Mouse (Mus musculus) heart, embryonic 10.5 days (tissue): Measurements from ENCODE around the gene Med12l. TPM values are rescaled to one million over a fixed set of nuclear protein-coding genes. Genes with fewer than 3 reads are reported as not detected.
A peak's percentile ranks its signal among the peaks of the same experiment; 100 is the strongest.

ENCODE experiments used
- DNase-seq: peaks from one replicate; pipeline ENCODE4 v3.0.0-alpha.2; 2017; ENCODE audit warnings: low spot score
- H3K27ac ChIP-seq: fragments of 300-500 bp; sonication (generic); 2 replicates; pipeline ENCODE4 v1.5.1; 2016; ENCODE audit warnings: mild to moderate bottlenecking
- H3K27me3 ChIP-seq: fragments of 300-500 bp; sonication (generic); 2 replicates; pipeline ENCODE4 v1.6.1; 2016; ENCODE audit warnings: mild to moderate bottlenecking; ENCODE audit not compliant: poor library complexity, insufficient read depth, severe bottlenecking
- H3K36me3 ChIP-seq: fragments of 300-500 bp; sonication (generic); 2 replicates; pipeline ENCODE4 v1.6.1; 2016; ENCODE audit warnings: mild to moderate bottlenecking, moderate library complexity
- H3K4me1 ChIP-seq: fragments of 300-500 bp; sonication (generic); 2 replicates; pipeline ENCODE4 v1.6.1; 2016; ENCODE audit warnings: mild to moderate bottlenecking
- H3K4me3 ChIP-seq: fragments of 300-500 bp; sonication (generic); 2 replicates; pipeline ENCODE4 v1.5.1; 2016; ENCODE audit warnings: mild to moderate bottlenecking, moderate library complexity
- H3K9me3 ChIP-seq: fragments of 300-500 bp; sonication (generic); 2 replicates; pipeline ENCODE4 v1.6.1; 2016; ENCODE audit warnings: mild to moderate bottlenecking, moderate library complexity
- WGBS: fragments of 180-500 bp; shearing (Covaris S2); methylation state at CpG from one replicate; pipeline ENCODE4 v1.1.7; 2016; 5-methylcytosine and 5-hydroxymethylcytosine counted together
- polyA plus RNA-seq: library from polyadenylated mRNA; unstranded; fragments of >200 nt; fragmentation: Nextera tagmentation; extraction: Ambion mirVana; gene quantifications from 2 replicates; pipeline ENCODE4 v1.2.1, GENCODE M21; 2016

Med12l gene
- polyA plus RNA-seq, 1 experiment from 2014 or later, result 4.3 TPM

- no peaks in the 10 kb centered on the region for H3K36me3 ChIP-seq
- 85% methylated on average over 2 of the region's 2 CpGs for WGBS
- H3K4me1 ChIP-seq, result no peaks in the 10 kb centered on the region
- no peak overlapping the region for H3K4me3 ChIP-seq
- H3K27ac ChIP-seq, result no peak overlapping the region
- H3K27me3 ChIP-seq, result no peaks in the 10 kb centered on the region
- no peaks in the 10 kb centered on the region for H3K9me3 ChIP-seq
- no peak for DNase-seq
Observed at GRCm38 (mm10) chr3:59305518-59305917, 299.9 kb downstream of the Med12l start.

DNA sequence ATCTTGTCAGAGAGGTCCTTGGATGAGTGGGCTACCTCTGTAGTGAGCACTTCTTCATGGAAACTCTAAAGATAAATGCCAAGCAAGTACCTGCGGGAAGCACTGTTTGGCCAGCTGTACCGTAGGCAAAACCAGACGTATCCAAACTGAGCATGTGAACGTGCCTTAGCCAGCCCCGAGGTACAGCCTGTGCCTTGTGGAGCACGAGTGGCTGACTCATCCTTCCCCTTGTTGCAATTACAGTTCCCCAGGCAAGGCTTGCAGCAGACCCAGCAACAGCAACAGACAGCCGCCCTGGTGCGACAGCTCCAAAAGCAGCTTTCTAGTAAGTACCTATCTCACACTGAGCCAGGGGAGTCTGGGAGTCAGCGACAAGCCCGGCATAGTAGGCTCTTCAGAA lies 307.0 kb downstream of the Med12l start:
- Histone ChIP-seq H3K27ac (no peak overlapping the region), H3K4me3 (no peak overlapping the region), H3K9me3 (no peaks in the 10 kb centered on the region), H3K4me1 (no peaks in the 10 kb centered on the region), H3K36me3 (0 out of 2 replicates have a peak, but pooled peaks cover 2% of the 10 kb centered on the region), H3K27me3 (no peaks in the 10 kb centered on the region)
- no peak for DNase-seq
- 81% methylated on average over 10 of the region's 10 CpGs for WGBS

DNA sequence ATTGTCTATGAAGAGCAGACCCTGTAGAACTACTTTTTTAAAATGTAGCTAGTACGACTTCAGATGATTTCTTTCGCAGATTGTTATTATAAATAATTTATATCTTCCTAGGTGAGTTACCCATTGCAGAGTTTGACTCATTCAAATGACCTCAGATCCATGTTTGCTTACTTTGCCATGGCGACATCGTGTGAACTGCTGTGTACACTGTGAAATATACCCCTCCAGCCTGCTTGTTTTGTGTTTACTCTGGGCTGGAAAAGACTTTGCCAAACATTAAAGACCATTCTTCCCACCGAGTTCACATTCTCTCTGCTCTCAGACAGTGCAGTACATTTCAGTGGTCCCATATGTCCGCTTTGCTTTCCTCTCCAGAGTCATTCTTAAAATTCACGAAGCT lies 310.5 kb downstream of the Med12l start:
- 86% methylated on average over 7 of the region's 7 CpGs for WGBS
- peaks cover 17% of the 10 kb centered on the region; the same call in 1 of the 2 replicates for H3K36me3 ChIP-seq
- no peak for DNase-seq
- H3K27ac ChIP-seq, result no peak overlapping the region
- H3K27me3 ChIP-seq, result no peaks in the 10 kb centered on the region
- H3K9me3 ChIP-seq, result no peaks in the 10 kb centered on the region
- no peak overlapping the region for H3K4me3 ChIP-seq
- H3K4me1 ChIP-seq, result no peaks in the 10 kb centered on the region

GRCm38 (mm10) chr3:59321278-59321876 lies 315.8 kb downstream of the Med12l start:
- 39% methylated on average over 7 of the region's 7 CpGs for WGBS
- no peak overlapping the region for H3K27ac ChIP-seq
- H3K4me3 ChIP-seq, result no peak overlapping the region
- DNase-seq, result no peak
- H3K4me1 ChIP-seq, result no peaks in the 10 kb centered on the region
- no peaks in the 10 kb centered on the region for H3K27me3 ChIP-seq
- H3K9me3 ChIP-seq, result no peaks in the 10 kb centered on the region
- H3K36me3 ChIP-seq, result peaks cover 17% of the 10 kb centered on the region; the same call in 1 of the 2 replicates

DNA sequence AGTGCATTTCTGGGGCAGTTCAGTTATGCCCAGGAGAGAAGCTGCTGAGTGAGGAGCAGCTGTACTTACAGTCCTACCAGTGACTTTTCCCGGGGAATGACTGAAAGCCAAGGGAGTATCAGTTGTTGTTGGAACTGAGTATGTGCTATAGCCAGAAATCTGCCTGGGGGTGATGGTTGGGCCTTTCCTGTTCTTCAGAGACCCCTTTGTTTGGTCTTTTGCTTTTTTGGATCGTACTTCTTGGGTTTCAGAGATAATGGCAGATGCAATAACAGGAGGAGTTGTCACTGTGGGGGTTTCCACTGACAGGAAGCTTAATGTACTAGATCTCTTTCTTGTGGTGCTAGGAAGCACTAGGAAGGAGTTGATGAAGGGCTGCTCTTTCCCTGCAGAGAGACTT lies 322.9 kb downstream of the Med12l start:
- DNase-seq, result no peak
- WGBS, result 71% methylated on average over 2 of the region's 2 CpGs
- H3K4me1 ChIP-seq, result no peaks in the 10 kb centered on the region
- H3K9me3 ChIP-seq, result no peaks in the 10 kb centered on the region
- no peaks in the 10 kb centered on the region for H3K27me3 ChIP-seq
- no peak overlapping the region for H3K4me3 ChIP-seq
- peaks cover 13% of the 10 kb centered on the region; the same call in 1 of the 2 replicates for H3K36me3 ChIP-seq
- no peak overlapping the region for H3K27ac ChIP-seq

GRCm38 (mm10) chr3:59341647-59342427 lies 336.2 kb downstream of the Med12l start:
- H3K27me3 ChIP-seq, result no peaks in the 10 kb centered on the region
- no peak for DNase-seq
- no peak overlapping the region for H3K4me3 ChIP-seq
- H3K36me3 ChIP-seq, result no peaks in the 10 kb centered on the region
- WGBS, result 84% methylated on average over 11 of the region's 11 CpGs
- no peak overlapping the region for H3K27ac ChIP-seq
- peaks cover 13% of the 10 kb centered on the region; the same call in 1 of the 2 replicates for H3K4me1 ChIP-seq
- H3K9me3 ChIP-seq, result no peaks in the 10 kb centered on the region

DNA sequence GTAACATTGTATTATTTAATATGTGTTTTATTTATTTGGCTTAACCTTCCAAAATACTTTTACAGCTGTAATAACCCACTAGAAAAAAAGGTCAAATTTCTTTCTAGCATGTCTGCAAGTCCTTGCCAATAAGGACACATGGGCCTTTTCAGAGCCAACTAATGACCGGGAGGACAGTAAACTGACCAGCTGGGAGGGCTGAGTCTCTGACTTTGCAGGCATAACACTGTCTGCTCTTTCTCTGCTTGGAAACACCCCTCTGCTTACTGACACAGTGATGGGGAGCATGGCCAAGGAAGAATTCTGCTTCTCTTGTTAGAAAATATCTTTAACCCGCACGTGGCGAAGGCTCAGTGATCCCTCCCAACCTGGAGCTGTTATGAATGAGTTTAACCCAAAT lies 337.4 kb downstream of the Med12l start:
- Histone ChIP-seq H3K27me3 (no peaks in the 10 kb centered on the region), H3K9me3 (no peaks in the 10 kb centered on the region)

DNA sequence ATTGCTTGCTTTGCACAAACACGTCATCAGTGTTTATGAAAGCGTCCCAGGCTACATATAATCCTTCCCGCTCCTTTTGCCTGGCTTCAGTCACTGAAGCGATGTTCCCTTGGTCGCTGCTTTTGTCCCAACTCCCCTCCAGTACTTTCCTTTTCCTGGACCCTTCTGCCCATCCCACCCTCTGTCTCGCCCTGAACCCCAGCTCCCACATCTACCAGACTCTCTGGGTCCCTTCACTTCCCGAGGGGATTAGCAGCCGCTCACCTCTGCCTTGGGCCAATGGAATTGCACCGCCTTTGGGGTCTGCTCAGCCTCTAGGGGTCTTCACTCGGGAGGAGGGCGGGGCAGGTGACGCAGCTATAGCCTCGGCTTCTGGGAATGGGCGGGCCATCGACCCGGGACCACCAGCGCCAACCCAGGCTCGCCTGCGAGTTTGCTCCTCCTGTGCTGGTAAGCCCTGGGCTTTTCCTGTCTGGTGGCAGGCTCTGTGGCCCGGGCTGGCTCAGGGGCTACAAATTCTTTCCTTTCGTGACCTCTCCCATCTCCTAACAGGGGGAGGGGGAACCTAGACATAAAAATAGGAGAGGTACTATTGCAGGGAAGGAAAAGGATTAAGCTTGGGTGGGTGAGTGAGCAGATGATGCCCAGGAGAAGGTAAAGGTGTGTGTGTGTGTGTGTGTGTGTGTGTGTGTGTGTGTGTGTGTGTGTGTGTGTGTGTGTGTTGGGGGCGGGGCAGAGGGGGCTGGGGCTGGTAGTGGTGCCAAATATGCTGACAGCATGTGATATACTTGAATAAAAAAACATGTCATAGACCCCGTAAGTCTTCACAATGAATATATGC lies 338.7 kb downstream of the Med12l start, which contains the start of gene Igsf10:
Igsf10 (minus strand) TSS at position 330 of the 841 bp plus-strand sequence.
- peak within 1 kb of the TSS; percentile 88 for H3K27ac ChIP-seq
- no peaks in the 10 kb centered on the region for H3K9me3 ChIP-seq
- 3% methylated on average over 22 of the region's 23 CpGs for WGBS
- H3K4me3 ChIP-seq, result peak within 1 kb of the TSS; percentile 78
- H3K4me1 ChIP-seq, result peaks cover 13% of the 10 kb centered on the region; the same call in 1 of the 2 replicates
- no peaks in the 10 kb centered on the region for H3K36me3 ChIP-seq
- no peaks in the 10 kb centered on the region for H3K27me3 ChIP-seq
- DNase-seq, result peak; percentile 90

More for the DNA sequence above, 337.4 kb downstream of the Med12l start:
- WGBS, result 69% methylated on average over 4 of the region's 4 CpGs
- Histone ChIP-seq H3K4me1 (peaks cover 13% of the 10 kb centered on the region; the same call in 1 of the 2 replicates), H3K27ac (no peak overlapping the region), H3K36me3 (no peaks in the 10 kb centered on the region), H3K4me3 (peak overlapping the region; percentile 78; the same call in 1 of the 2 replicates)
- DNase-seq, result no peak

DNA sequence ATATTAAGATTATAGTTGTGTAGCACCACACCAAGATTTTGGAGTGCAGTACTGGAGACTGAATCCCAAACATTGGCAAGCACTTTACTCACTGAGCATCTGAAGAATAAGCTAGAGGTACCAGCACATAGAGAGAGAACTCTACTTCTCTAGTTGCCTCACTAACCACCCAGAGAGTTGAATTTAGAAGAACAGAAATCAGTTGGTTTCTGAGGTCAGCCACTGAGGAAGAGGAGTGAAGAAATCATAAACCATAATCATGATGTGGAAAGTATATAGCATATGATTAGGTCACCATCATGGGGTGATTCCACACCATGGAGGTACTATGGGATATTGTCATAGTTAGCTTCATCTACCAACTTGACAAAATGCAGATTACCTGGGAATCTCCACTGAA lies 346.1 kb downstream of the Med12l start:
- Histone ChIP-seq H3K27me3 (no peaks in the 10 kb centered on the region), H3K4me3 (no peak overlapping the region), H3K36me3 (no peaks in the 10 kb centered on the region), H3K4me1 (no peaks in the 10 kb centered on the region), H3K9me3 (no peaks in the 10 kb centered on the region), H3K27ac (no peak overlapping the region)
- no peak for DNase-seq

- 78% methylated on average over 3 of the region's 3 CpGs for WGBS
- Histone ChIP-seq H3K27ac (no peak overlapping the region), H3K9me3 (no peaks in the 10 kb centered on the region), H3K4me1 (no peaks in the 10 kb centered on the region), H3K36me3 (no peaks in the 10 kb centered on the region), H3K27me3 (no peaks in the 10 kb centered on the region), H3K4me3 (no peak overlapping the region)
- no peak for DNase-seq
Observed at GRCm38 (mm10) chr3:59354156-59354555, 348.5 kb downstream of the Med12l start.

- DNase-seq, result no peak
- H3K4me1 ChIP-seq, result no peaks in the 10 kb centered on the region
- no peak overlapping the region for H3K27ac ChIP-seq
- H3K36me3 ChIP-seq, result no peaks in the 10 kb centered on the region
- H3K4me3 ChIP-seq, result no peak overlapping the region
- no peaks in the 10 kb centered on the region for H3K9me3 ChIP-seq
- H3K27me3 ChIP-seq, result no peaks in the 10 kb centered on the region
Observed at GRCm38 (mm10) chr3:59360102-59360501, 354.5 kb downstream of the Med12l start.

DNA sequence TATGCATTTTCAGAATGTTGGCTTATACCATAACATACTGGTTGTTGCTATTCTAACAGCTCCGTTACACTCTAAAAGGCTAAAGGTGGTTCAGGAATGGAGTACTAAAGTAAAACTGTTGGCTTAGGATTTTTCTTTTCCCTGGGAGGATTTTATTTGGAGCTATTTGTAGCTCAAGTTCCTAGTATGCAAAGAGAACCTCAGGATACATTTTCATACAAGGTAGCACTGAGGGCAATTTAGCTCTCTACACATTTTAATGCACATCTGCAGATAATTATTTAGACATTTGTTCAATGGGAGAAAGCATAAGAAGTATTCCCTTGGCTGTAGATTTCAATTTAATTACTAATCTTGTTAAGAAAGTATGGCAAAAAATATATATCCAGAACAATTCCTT lies 356.3 kb downstream of the Med12l start:
- 89% methylated on average over 1 of the region's 1 CpGs for WGBS
- no peak for DNase-seq

More for the DNA sequence above, 356.3 kb downstream of the Med12l start:
- H3K4me3 ChIP-seq, result no peak overlapping the region
- no peaks in the 10 kb centered on the region for H3K4me1 ChIP-seq
- H3K27ac ChIP-seq, result no peak overlapping the region
- H3K27me3 ChIP-seq, result no peaks in the 10 kb centered on the region
- no peaks in the 10 kb centered on the region for H3K9me3 ChIP-seq
- H3K36me3 ChIP-seq, result no peaks in the 10 kb centered on the region
